Mouse (Mus musculus) heart, postnatal 0 days (tissue): ENCODE results near the gene Wnt5a. TPM values are rescaled to one million over a fixed set of nuclear protein-coding genes. Genes with fewer than 3 reads are reported as not detected.

Source experiments
- ATAC-seq: fragments of 200-750 bp; cut with Nextera tagmentation; 2 replicates; pipeline ENCODE4 v1.8.0; 2017; ENCODE audit warnings: low read depth, moderate number of reproducible peaks, moderate library complexity; ENCODE audit not compliant: insufficient read depth
- DNase-seq: peaks from one replicate; pipeline ENCODE4 v3.0.0-alpha.2; 2016; ENCODE audit warnings: low spot score
- H3K27ac ChIP-seq: fragments of 300-500 bp; sonication (generic); 2 replicates; pipeline ENCODE4 v1.5.1; 2014; ENCODE audit warnings: low read depth, mild to moderate bottlenecking
- H3K27me3 ChIP-seq: fragments of 300-500 bp; sonication (generic); 2 replicates; pipeline ENCODE4 v1.6.1; 2014; ENCODE audit warnings: low read length, mixed read lengths; ENCODE audit not compliant: control insufficient read depth, insufficient read depth
- H3K36me3 ChIP-seq: fragments of 300-500 bp; sonication (generic); replicated peaks from 2 replicates; pipeline ENCODE4 v1.6.1; 2014; ENCODE audit warnings: low read length, mixed read lengths; ENCODE audit not compliant: control insufficient read depth, insufficient read depth
- H3K4me1 ChIP-seq: fragments of 300-500 bp; sonication (generic); 2 replicates; pipeline ENCODE4 v1.6.1; 2014; ENCODE audit warnings: antibody characterized with exemption; ENCODE audit not compliant: control insufficient read depth, insufficient read depth
- H3K4me2 ChIP-seq: fragments of 300-500 bp; sonication (generic); 2 replicates; pipeline ENCODE4 v1.6.1; 2014; ENCODE audit warnings: low read depth, mild to moderate bottlenecking, low read length, moderate library complexity
- H3K4me3 ChIP-seq: fragments of 300-500 bp; sonication (generic); 2 replicates; pipeline ENCODE4 v1.5.1; 2014; ENCODE audit warnings: low read depth, low read length
- H3K9ac ChIP-seq: fragments of 300-500 bp; sonication (generic); replicated peaks from 2 replicates; pipeline ENCODE4 v1.6.1; 2014; ENCODE audit warnings: low read depth, low read length, mixed read lengths
- H3K9me3 ChIP-seq: fragments of 300-500 bp; sonication (generic); replicated peaks from 2 replicates; pipeline ENCODE4 v1.6.1; 2016; ENCODE audit warnings: low read length; ENCODE audit not compliant: control insufficient read depth
- CTCF ChIP-seq: IDR thresholded peaks from 2 replicates; pipeline ENCODE4 v1.5.1; 2016; ENCODE audit warnings: antibody characterized with exemption, control low read depth, low read depth
- EP300 ChIP-seq: IDR thresholded peaks from 2 replicates; pipeline ENCODE4 v1.6.1; 2016; ENCODE audit warnings: antibody characterized with exemption, low read depth
- WGBS: fragments of 180-500 bp; shearing (Covaris S2); extraction: QIAGEN DNeasy Blood & Tissue Kit; methylation state at CpG from one replicate; pipeline ENCODE4 v1.1.7; 2014; 5-methylcytosine and 5-hydroxymethylcytosine counted together
- polyA plus RNA-seq: library from polyadenylated mRNA; unstranded; fragments of >200 nt; fragmentation: Nextera tagmentation; extraction: Ambion mirVana; gene quantifications from 2 replicates; pipeline ENCODE4 v1.2.1, GENCODE M21; 2015
- total RNA-seq: library from RNA; depleted of rRNA; stranded (reverse); fragments of >200 nt; gene quantifications from 2 replicates; pipeline ENCODE4 v1.2.3, GENCODE M21; 2014; ENCODE audit warnings: low replicate concordance

Wnt5a gene
- total and polyA plus RNA-seq, 2 experiments from 2014 or later, result 3.9 to 4.2 TPM

GRCm38 (mm10) chr14:28561861-28562260, 57.3 kb downstream of the Wnt5a start:
- ATAC-seq (no peak), DNase-seq (no peak)
- WGBS, result 66% methylated on average over 6 of the region's 6 CpGs
- H3K4me1 ChIP-seq, result no peaks in the 10 kb centered on the region
- TF ChIP-seq CTCF (no peak), EP300 (no peak)
- no peak overlapping the region for H3K4me3 ChIP-seq
- H3K9ac ChIP-seq, result no peak overlapping the region
- H3K27me3 ChIP-seq, result no peaks in the 10 kb centered on the region
- H3K27ac ChIP-seq, result no peak overlapping the region
- no peak overlapping the region for H3K4me2 ChIP-seq
- H3K36me3 ChIP-seq, result no peaks in the 10 kb centered on the region
- no peaks in the 10 kb centered on the region for H3K9me3 ChIP-seq
